Mouse (Mus musculus) lung, postnatal 0 days (tissue): ENCODE results near the gene BC034090. TPM values are rescaled to one million over a fixed set of nuclear protein-coding genes. Genes with fewer than 3 reads are reported as not detected.

ENCODE experiments used
- ATAC-seq: fragments of 200-750 bp; cut with Nextera tagmentation; 2 replicates; pipeline ENCODE4 v1.8.0; 2017; ENCODE audit warnings: moderate library complexity
- DNase-seq: peaks from one replicate; pipeline ENCODE4 v3.0.0-alpha.2; 2016; ENCODE audit warnings: low spot score
- H3K27ac ChIP-seq: fragments of 300-500 bp; sonication (generic); 2 replicates; pipeline ENCODE4 v1.5.1; 2014; ENCODE audit warnings: antibody characterized with exemption, mild to moderate bottlenecking, low read length, mixed read lengths
- H3K27me3 ChIP-seq: fragments of 300-500 bp; sonication (generic); replicated peaks from 2 replicates; pipeline ENCODE4 v1.6.1; 2014; ENCODE audit warnings: low read length, mixed read lengths; ENCODE audit not compliant: insufficient read depth
- H3K36me3 ChIP-seq: fragments of 300-500 bp; sonication (generic); 2 replicates; pipeline ENCODE4 v1.6.1; 2014; ENCODE audit warnings: low read length, mixed read lengths; ENCODE audit not compliant: insufficient read depth
- H3K4me1 ChIP-seq: fragments of 300-500 bp; sonication (generic); 2 replicates; pipeline ENCODE4 v1.6.1; 2014; ENCODE audit warnings: antibody characterized with exemption, low read depth, low read length, mixed read lengths; ENCODE audit not compliant: insufficient read depth
- H3K4me2 ChIP-seq: fragments of 300-500 bp; sonication (generic); replicated peaks from 2 replicates; pipeline ENCODE4 v1.6.1; 2014; ENCODE audit warnings: low read depth, mild to moderate bottlenecking, low read length, moderate library complexity, mixed read lengths
- H3K4me3 ChIP-seq: fragments of 300-500 bp; sonication (generic); 2 replicates; pipeline ENCODE4 v1.5.1; 2014; ENCODE audit warnings: low read depth, low read length
- H3K9ac ChIP-seq: fragments of 300-500 bp; sonication (generic); replicated peaks from 2 replicates; pipeline ENCODE4 v1.6.1; 2014; ENCODE audit warnings: low read depth, mild to moderate bottlenecking
- H3K9me3 ChIP-seq: fragments of 300-500 bp; sonication (generic); 2 replicates; pipeline ENCODE4 v1.6.1; 2016; ENCODE audit warnings: low read length, mixed read lengths
- CTCF ChIP-seq: IDR thresholded peaks from 2 replicates; pipeline ENCODE4 v1.5.1; 2016; ENCODE audit warnings: antibody characterized with exemption, mild to moderate bottlenecking
- EP300 ChIP-seq: IDR thresholded peaks from 2 replicates; pipeline ENCODE4 v1.6.1; 2016; ENCODE audit warnings: antibody characterized with exemption, mild to moderate bottlenecking, control low read depth
- WGBS: fragments of 180-500 bp; shearing (Covaris S2); extraction: QIAGEN DNeasy Blood & Tissue Kit; methylation state at CpG from one replicate; pipeline ENCODE4 v1.1.7; 2014; 5-methylcytosine and 5-hydroxymethylcytosine counted together
- polyA plus RNA-seq: library from polyadenylated mRNA; unstranded; fragments of >200 nt; fragmentation: Nextera tagmentation; extraction: Ambion mirVana; gene quantifications from 2 replicates; pipeline ENCODE4 v1.2.1, GENCODE M21; 2015

Gene BC034090
- polyA plus RNA-seq, 1 experiment from 2014 or later, result 2.4 TPM

DNA sequence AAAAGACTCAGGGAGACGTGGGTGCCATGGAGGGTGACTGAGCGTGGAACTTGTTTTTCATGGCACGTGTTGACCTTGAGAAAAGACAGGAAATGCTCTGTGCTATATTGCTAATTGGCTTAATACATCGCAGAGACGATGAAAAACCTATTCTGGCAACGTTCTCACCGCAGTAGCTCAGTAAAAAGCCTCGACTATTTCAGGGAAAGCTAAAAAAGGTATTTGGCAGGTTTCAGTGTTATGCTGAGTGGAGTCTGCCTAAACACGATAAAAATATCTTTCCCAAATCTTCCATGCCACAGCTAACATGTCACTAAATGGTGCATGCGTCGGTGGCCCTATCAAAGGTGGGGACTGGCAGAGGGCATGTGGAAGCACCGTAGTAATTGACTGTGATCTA lies 8.9 kb upstream of the BC034090 start:
- TF ChIP-seq CTCF, result no peak
- TF ChIP-seq EP300, result no peak
- Histone ChIP-seq H3K4me2 (no peak overlapping the region), H3K27me3 (no peaks in the 10 kb centered on the region), H3K4me1 (no peaks in the 10 kb centered on the region), H3K36me3 (no peaks in the 10 kb centered on the region), H3K9me3 (no peaks in the 10 kb centered on the region), H3K9ac (no peak overlapping the region), H3K4me3 (no peak overlapping the region), H3K27ac (no peak overlapping the region)
- DNase-seq (no peak), ATAC-seq (no peak)
- 67% methylated on average over 12 of the region's 12 CpGs for WGBS

- no peak overlapping the region for H3K9ac ChIP-seq
- no peaks in the 10 kb centered on the region for H3K36me3 ChIP-seq
- H3K27me3 ChIP-seq, result no peaks in the 10 kb centered on the region
- H3K9me3 ChIP-seq, result no peaks in the 10 kb centered on the region
- no peaks in the 10 kb centered on the region for H3K4me1 ChIP-seq
- TF ChIP-seq EP300 (no peak), CTCF (no peak)
- H3K4me2 ChIP-seq, result no peak overlapping the region
- no peak for DNase-seq
- H3K4me3 ChIP-seq, result no peak overlapping the region
- ATAC-seq, result no peak
- H3K27ac ChIP-seq, result no peak overlapping the region
- 27% methylated on average over 6 of the region's 6 CpGs for WGBS
Observed at GRCm38 (mm10) chr1:155252631-155253121, 8.4 kb upstream of the BC034090 start.

DNA sequence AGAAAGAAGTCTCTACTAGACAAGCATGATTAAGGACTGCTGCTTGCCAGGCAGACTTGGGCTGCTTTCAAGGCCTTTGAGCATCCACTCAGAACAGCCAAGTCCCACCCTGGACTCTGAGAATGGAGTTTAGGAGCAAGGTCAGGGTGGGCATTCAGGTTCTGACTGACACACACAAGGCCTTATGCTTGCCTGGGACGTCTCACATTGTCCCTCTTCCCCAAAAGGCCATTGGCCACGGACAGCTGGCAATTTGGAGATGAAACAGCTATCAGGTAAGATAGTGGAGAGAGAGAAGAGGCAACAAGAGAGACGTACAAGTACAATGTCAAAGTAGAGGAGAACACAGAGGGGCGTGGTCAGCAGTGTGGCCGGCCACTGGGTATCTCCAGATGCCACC lies 7.4 kb upstream of the BC034090 start:
- Histone ChIP-seq H3K4me3 (no peak overlapping the region), H3K27ac (no peak overlapping the region), H3K27me3 (no peaks in the 10 kb centered on the region), H3K4me1 (no peaks in the 10 kb centered on the region), H3K9ac (no peak overlapping the region), H3K36me3 (no peaks in the 10 kb centered on the region), H3K4me2 (no peak overlapping the region), H3K9me3 (no peaks in the 10 kb centered on the region)
- no peak for ATAC-seq
- WGBS, result 72% methylated on average over 5 of the region's 5 CpGs
- no peak for DNase-seq
- TF ChIP-seq CTCF (no peak), EP300 (no peak)

- ATAC-seq (no peak), DNase-seq (no peak)
- H3K36me3 ChIP-seq, result no peaks in the 10 kb centered on the region
- no peak overlapping the region for H3K27ac ChIP-seq
- TF ChIP-seq CTCF (no peak), EP300 (no peak)
- 40% methylated on average over 4 of the region's 4 CpGs for WGBS
- H3K4me1 ChIP-seq, result no peaks in the 10 kb centered on the region
- no peak overlapping the region for H3K4me2 ChIP-seq
- H3K9ac ChIP-seq, result no peak overlapping the region
- no peaks in the 10 kb centered on the region for H3K9me3 ChIP-seq
- H3K4me3 ChIP-seq, result no peak overlapping the region
- no peaks in the 10 kb centered on the region for H3K27me3 ChIP-seq
Observed at GRCm38 (mm10) chr1:155250531-155251135, 6.4 kb upstream of the BC034090 start.

- no peak overlapping the region for H3K4me3 ChIP-seq
- no peak overlapping the region for H3K27ac ChIP-seq
- no peak overlapping the region for H3K9ac ChIP-seq
- H3K9me3 ChIP-seq, result no peaks in the 10 kb centered on the region
- DNase-seq (no peak), ATAC-seq (no peak)
- H3K36me3 ChIP-seq, result no peaks in the 10 kb centered on the region
- H3K27me3 ChIP-seq, result 0 out of 2 replicates have a peak, but pooled peaks cover 5% of the 10 kb centered on the region
- no peaks in the 10 kb centered on the region for H3K4me1 ChIP-seq
- TF ChIP-seq EP300 (no peak), CTCF (no peak)
- 40% methylated on average over 5 of the region's 5 CpGs for WGBS
- no peak overlapping the region for H3K4me2 ChIP-seq
Observed at GRCm38 (mm10) chr1:155249896-155250295, 5.7 kb upstream of the BC034090 start.

DNA sequence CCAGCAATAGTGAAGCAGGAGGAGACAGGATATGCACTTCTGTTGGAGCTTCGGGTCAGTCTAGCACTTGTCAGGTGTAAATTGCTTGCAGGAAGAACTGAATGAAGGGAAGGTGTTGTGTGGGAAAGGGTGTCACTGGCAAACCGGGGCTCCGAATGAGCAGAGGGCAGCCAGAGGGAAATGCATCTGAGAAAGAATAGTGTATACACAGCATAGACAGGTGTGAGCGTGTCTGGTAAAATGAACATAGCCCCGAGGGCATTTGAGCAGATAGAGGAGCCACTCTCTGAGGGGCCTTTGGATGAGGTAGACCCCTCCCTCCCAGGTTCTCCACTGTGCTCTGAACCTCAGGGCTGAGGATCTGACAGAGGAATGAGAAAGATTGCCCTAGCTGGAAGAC lies 3.8 kb upstream of the BC034090 start:
- Histone ChIP-seq H3K27me3 (0 out of 2 replicates have a peak, but pooled peaks cover 5% of the 10 kb centered on the region), H3K9me3 (no peaks in the 10 kb centered on the region), H3K4me2 (no peak overlapping the region), H3K4me3 (no peak overlapping the region), H3K4me1 (0 out of 2 replicates have a peak, but pooled peaks cover 5% of the 10 kb centered on the region), H3K36me3 (no peaks in the 10 kb centered on the region), H3K9ac (no peak overlapping the region), H3K27ac (no peak overlapping the region)
- 33% methylated on average over 5 of the region's 5 CpGs for WGBS
- no peak for TF ChIP-seq EP300
- no peak for TF ChIP-seq CTCF
- ATAC-seq (no peak), DNase-seq (no peak)
